Mouse (Mus musculus): ENCODE measurements around the gene Zfp13.

Gene Zfp13

DNA sequence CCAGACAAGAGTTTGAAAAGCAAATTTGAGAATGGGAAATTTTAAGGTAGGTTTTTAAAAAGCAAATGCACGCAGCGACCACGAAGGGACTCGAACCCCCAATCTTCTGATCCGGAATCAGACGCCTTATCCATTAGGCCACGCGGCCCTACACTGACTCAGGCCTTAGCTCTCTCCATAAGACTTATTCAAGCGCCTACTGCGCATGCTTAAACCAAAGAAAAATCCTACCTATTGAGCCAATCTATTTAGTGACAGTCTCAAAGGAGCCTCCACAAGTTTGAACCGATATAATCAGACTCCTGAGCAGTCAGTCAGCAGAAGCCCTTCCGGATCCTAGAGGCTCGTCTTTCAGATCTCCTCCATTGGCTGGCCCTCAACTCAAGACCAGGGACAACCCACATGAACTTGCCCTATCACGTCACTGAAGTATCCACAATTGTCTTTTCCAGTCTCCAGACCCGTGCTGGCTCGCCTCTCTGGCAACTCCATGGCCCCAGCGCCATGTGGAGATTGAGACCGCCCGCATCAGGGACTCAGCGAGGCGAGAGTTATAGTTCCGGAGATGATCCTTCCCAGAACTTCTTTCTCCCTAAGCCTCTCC is 49.0 kb downstream of the Zfp13 start:
- DNase-seq (ENCODE audit: low read depth, low spot score), result peak; percentile 98

- peak; percentile 70 for DNase-seq (ENCODE audit: low read depth, low spot score)
These were observed 49.8 kb downstream of the Zfp13 start for GRCm38 (mm10) chr17:23549441-23549840.

- DNase-seq (ENCODE audit: low read depth, low spot score), result peak; percentile 98
These were observed 50.7 kb downstream of the Zfp13 start for GRCm38 (mm10) chr17:23548615-23549014.

DNA sequence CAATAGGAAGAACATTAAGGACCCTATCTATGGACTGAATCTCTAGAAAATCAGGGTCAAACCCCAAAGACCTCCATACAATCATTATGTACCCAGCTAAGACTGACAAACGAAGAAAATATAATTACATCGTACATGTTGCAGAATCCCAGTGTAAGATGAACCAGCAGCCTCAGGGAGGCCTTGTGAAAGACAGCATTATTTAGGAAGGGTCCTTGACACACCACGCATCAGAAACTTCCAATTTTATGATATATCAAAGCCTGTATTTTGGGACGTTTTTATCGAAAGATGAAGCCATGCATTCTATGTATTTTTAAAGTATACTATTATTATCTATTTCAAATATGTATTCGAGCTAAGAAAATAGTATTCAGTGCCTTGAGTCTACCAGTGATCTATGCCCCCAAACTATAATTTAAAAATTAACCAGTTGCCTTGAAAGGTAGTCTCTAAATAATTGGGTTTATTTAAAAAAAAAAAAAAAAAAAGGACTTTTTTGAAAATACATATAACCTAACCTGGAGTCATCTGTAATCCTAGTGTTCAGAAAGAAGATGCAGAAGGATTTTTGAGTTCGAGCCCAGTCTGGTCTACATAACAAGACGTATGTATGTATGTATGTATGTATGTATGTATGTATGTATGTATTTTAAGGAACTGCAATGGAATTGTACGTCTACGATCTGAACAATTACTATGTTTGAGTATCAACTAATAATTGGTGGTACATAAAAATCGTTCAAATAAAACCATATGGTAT is 51.4 kb downstream of the Zfp13 start:
- DNase-seq (ENCODE audit: low read depth, low spot score), result peak; percentile 53

- DNase-seq (ENCODE audit: low read depth, low spot score), result peak; percentile 97
These were observed 52.4 kb downstream of the Zfp13 start for GRCm38 (mm10) chr17:23546702-23547505.

- DNase-seq (ENCODE audit: low read depth, low spot score), result peak; percentile 97
These were observed 53.0 kb downstream of the Zfp13 start for GRCm38 (mm10) chr17:23546333-23546701.

DNA sequence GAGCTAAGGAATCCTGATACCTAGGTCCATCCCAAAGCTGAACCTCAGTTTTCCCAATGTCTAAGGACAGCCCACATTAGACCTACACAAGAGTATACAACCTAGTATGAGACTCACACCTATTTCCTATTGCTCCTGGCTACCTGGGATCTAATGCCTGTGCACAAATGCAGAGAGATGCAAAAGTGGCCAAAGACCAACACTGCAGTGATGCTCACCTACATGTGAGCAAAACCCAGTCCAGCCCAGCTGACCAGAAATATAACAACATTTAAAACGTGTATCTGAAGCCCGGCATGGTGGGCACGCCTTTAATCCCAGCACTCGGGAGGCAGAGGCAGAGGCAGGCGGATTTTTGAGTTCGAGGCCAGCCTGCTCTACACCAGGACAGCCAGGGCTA is 53.4 kb downstream of the Zfp13 start:
- no peak for DNase-seq (ENCODE audit: low read depth, low spot score)

- DNase-seq (ENCODE audit: low read depth, low spot score), result no peak
These were observed 54.5 kb downstream of the Zfp13 start for GRCm38 (mm10) chr17:23544766-23545165.

DNA sequence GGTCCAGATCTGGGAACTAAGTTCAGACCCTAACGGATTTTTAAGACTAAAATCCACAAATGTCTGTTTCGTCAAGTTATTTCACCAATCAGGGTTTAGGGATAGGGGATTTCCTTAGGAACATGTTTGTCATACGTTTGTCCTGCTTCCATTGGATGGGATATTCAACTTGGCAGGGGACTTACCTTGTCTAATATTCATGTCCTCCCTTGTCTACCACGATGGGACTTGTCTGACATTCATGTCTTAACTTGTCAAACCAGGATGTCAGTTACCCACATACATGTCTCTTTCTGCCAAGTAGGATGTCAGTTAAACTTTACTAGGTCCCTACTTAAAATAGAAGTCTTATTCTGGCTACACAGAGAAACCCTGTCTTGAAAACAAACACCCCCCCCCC is 55.3 kb downstream of the Zfp13 start:
- no peak for DNase-seq (ENCODE audit: low read depth, low spot score)

DNA sequence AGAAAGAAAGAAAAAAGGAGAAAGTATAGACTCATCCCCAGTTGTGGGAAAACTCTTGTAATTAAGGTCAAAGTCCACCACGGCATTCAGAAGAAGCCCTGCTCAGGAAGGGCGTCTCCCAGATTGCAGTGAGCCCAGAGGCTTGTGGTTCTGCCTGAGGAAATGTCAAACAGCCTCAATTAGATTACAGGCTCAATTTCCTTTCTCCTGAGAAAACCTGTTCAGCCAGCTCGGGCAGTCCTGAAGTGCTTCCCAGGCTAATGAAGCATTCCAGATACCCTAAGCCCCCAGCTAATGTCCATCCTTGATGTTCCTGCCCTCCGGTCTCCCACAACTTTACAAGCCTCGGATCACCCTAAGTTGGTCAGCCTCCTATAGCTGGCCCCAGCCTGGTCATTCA is 56.0 kb downstream of the Zfp13 start:
- no peak for DNase-seq (ENCODE audit: low read depth, low spot score)

GRCm38 (mm10) chr17:23542835-23543234 is 56.5 kb downstream of the Zfp13 start:
- no peak for DNase-seq (ENCODE audit: low read depth, low spot score)

- no peak for DNase-seq (ENCODE audit: low read depth, low spot score)
These were observed 57.1 kb downstream of the Zfp13 start for GRCm38 (mm10) chr17:23542004-23542720.

DNA sequence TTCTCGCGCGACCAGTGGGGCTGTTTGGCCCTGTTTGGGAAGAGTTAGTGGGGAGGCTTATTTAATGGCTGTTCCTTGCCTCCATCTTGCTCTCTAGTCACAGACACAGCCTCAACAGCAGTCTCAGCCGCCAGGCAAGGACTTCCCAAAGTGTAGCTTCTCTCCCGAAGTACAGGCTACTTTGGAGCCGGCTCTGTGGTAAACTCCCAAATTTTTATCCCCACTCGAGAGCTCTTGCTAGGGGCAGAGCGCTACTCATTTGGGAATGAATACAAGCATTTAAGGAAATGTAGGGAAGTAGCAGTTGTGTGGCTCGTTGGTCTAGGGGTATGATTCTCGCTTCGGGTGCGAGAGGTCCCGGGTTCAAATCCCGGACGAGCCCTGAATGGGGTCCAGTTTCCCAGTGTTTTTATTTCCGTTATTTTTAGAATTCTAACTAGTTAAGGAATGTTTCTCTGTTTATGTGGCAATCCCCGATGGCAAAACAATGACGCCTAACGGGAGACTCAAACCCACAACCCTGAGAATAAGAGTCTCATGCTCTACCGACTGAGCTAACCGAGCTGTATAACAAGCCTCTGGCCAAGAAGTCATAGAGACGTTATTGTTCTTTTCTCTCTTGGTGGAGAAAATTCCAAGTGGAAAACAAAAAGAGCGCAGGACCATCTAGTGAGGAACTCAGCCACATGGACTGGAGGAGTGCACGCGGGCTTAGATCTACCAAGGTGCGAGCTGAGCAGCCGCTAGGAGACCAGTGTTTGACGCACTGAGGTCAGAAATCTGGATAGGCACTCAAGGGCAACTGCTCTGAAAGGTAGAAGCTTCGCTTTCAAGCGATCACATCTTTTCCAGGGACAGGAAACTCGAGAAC is 58.4 kb downstream of the Zfp13 start:
- peak; percentile 77 for DNase-seq (ENCODE audit: low read depth, low spot score)

- DNase-seq (ENCODE audit: low read depth, low spot score), result no peak
These were observed 59.2 kb downstream of the Zfp13 start for GRCm38 (mm10) chr17:23540106-23540505.

- DNase-seq (ENCODE audit: low read depth, low spot score), result no peak
These were observed 59.7 kb downstream of the Zfp13 start for GRCm38 (mm10) chr17:23539608-23540007.

GRCm38 (mm10) chr17:23538299-23539015 is 60.8 kb downstream of the Zfp13 start:
- peak; percentile 49 for DNase-seq (ENCODE audit: low read depth, low spot score)

DNA sequence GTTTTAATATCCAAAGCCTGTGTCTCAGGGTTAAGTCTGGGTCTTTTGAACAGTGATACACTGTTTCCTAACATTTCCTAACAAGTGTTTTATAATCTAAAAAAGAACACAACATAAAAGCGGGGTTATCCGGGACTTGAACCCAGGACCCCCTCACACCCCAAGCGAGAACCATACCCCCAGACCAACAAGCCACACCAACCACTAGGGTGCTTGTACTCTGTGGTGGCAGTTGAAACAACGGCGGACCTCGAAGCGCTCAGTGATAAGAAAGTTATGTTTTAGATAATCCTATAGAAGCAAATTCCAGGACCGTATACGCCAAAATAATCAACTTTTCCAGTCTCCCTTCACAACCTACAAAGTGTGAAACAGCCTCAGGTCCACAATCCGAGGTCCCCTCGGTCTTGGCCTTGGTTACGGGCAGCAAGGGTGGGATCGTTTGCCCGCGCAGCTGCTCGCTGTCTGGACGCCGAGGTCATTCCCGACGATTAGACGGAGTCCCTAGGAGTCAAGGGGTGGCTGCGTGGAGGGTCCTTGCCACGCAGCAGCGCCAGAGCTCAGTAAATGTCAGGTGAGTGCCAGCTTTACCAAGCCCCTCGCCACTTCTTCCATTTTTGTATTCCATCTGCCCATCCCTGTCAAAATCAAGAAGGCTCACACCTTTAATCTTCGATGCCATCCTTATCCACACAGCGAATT is 61.6 kb downstream of the Zfp13 start:
- no peak for DNase-seq (ENCODE audit: low read depth, low spot score)

- DNase-seq (ENCODE audit: low read depth, low spot score), result peak; percentile 60
These were observed 64.1 kb downstream of the Zfp13 start for GRCm38 (mm10) chr17:23535046-23535788.
